Mouse (Mus musculus): ENCODE data around the gene Doc2g. TPM values are rescaled to one million over a fixed set of nuclear protein-coding genes. Genes with fewer than 3 reads are reported as not detected.
"Not testable (repeated sequence)": the region's sequence is repeated elsewhere in the genome, so short reads cannot be mapped to it uniquely, and the experiment has no call there.

The Doc2g gene
- polyA plus RNA-seq (2014; fragmentation: Nextera tagmentation; extraction: Ambion mirVana), result 4.1 TPM in 2 replicates

DNA sequence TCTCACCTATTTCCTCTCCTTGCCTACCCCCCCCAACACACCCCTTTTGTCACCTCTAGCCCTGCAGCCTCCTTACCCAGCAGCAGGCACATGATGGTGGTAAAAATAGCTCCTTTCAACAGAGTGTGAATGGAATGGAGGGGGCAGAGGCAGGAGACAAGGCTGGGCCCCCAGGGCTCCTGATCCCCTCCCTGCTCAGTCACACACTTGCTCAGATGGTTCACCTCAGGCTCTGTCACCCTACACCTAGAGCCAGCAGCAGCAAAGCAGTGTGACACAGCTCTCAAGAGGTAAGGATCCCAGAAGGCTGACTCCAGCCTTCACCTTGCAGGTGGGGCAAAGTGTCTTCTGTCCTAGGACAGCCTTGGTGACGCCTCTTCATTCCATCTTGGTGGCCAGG is at the start of gene Doc2g:
TSS of gene Doc2g (plus strand) at position 202 of the 400 bp plus-strand sequence.
- H3K9me3 ChIP-seq (ENCODE audit: control insufficient read depth, low read length), result no peaks in the 10 kb centered on the region
- no peak within 1 kb of the TSS for H3K27ac ChIP-seq (replicated peaks; ENCODE audit: low read depth, low read length)
- H3K36me3 ChIP-seq (ENCODE audit: control insufficient read depth, insufficient read depth, low read length), result peaks cover 17% of the 10 kb centered on the region
- H3K4me2 ChIP-seq (ENCODE audit: low read depth, severe bottlenecking), result no peak within 1 kb of the TSS
- ATAC-seq (ENCODE audit: insufficient number of reproducible peaks, low FRiP score, low TSS enrichment, low read depth) (no peak), DNase-seq (ENCODE audit: low spot score) (no peak)
- H3K27me3 ChIP-seq (ENCODE audit: control insufficient read depth, insufficient read depth, low read length), result no peaks in the 10 kb centered on the region
- 74% methylated on average over 1 of the region's 1 CpGs for WGBS
- no peak within 1 kb of the TSS for H3K4me3 ChIP-seq (ENCODE audit: low read depth, low read length)
- peaks cover 8% of the 10 kb centered on the region for H3K4me1 ChIP-seq (ENCODE audit: control insufficient read depth, insufficient read depth, low read length)
- no peak within 1 kb of the TSS for H3K9ac ChIP-seq (ENCODE audit: low read length)

DNA sequence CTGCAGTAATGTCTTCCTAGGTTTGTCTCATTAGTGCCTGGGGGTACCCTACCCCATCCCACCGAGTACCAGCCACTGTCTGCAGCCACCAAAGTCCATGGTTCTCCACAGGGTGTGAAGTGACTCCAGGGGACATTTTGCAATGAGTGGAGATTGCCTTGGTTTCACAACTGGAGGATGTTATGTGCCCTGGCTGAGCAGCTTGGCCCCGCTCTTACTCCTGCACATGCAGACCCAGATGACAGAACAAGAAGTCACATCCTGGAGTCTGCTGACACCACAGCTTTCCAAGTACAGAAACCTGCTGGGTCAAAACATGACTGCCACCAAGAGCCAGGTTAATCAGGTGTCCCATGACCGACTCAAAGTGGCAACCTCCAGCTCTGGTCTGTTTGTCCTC is 48.1 kb upstream of the Doc2g start:
- ATAC-seq (ENCODE audit: insufficient number of reproducible peaks, low FRiP score, low TSS enrichment, low read depth) (no peak), DNase-seq (ENCODE audit: low spot score) (no peak)
- H3K9me3 ChIP-seq (ENCODE audit: control insufficient read depth, low read length), result no peaks in the 10 kb centered on the region
- no peaks in the 10 kb centered on the region for H3K4me1 ChIP-seq (ENCODE audit: control insufficient read depth, insufficient read depth, low read length)
- WGBS, result 85% methylated on average over 3 of the region's 3 CpGs
- no peak overlapping the region for H3K27ac ChIP-seq (replicated peaks; ENCODE audit: low read depth, low read length)
- no peak overlapping the region for H3K4me3 ChIP-seq (ENCODE audit: low read depth, low read length)
- H3K36me3 ChIP-seq (ENCODE audit: control insufficient read depth, insufficient read depth, low read length), result no peaks in the 10 kb centered on the region; the same call in 1 of the 2 replicates
- no peaks in the 10 kb centered on the region for H3K27me3 ChIP-seq (ENCODE audit: control insufficient read depth, insufficient read depth, low read length)
- no peak overlapping the region for H3K9ac ChIP-seq (ENCODE audit: low read length)
- no peak overlapping the region for H3K4me2 ChIP-seq (ENCODE audit: low read depth, severe bottlenecking)

- no peak for ATAC-seq (ENCODE audit: insufficient number of reproducible peaks, low FRiP score, low TSS enrichment, low read depth)
- Histone ChIP-seq H3K4me1 (ENCODE audit: control insufficient read depth, insufficient read depth, low read length) (no peaks in the 10 kb centered on the region), H3K27me3 (ENCODE audit: control insufficient read depth, insufficient read depth, low read length) (no peaks in the 10 kb centered on the region), H3K9me3 (ENCODE audit: control insufficient read depth, low read length) (no peaks in the 10 kb centered on the region), H3K9ac (ENCODE audit: low read length) (no peak overlapping the region), H3K36me3 (ENCODE audit: control insufficient read depth, insufficient read depth, low read length) (no peaks in the 10 kb centered on the region), H3K27ac (replicated peaks; ENCODE audit: low read depth, low read length) (no peak overlapping the region), H3K4me3 (ENCODE audit: low read depth, low read length) (no peak overlapping the region), H3K4me2 (ENCODE audit: low read depth, severe bottlenecking) (no peak overlapping the region)
- DNase-seq (ENCODE audit: low spot score), result no peak
- 41% methylated on average over 4 of the region's 4 CpGs for WGBS
Measured at GRCm38 (mm10) chr19:3955804-3956203, 47.3 kb upstream of the Doc2g start.

GRCm38 (mm10) chr19:3957296-3958036 is 45.6 kb upstream of the Doc2g start:
- H3K27ac ChIP-seq (replicated peaks; ENCODE audit: low read depth, low read length); H3K27me3 ChIP-seq (ENCODE audit: control insufficient read depth, insufficient read depth, low read length); H3K9me3 ChIP-seq (ENCODE audit: control insufficient read depth, low read length); H3K4me2 ChIP-seq (ENCODE audit: low read depth, severe bottlenecking); ATAC-seq (ENCODE audit: insufficient number of reproducible peaks, low FRiP score, low TSS enrichment, low read depth); H3K4me1 ChIP-seq (ENCODE audit: control insufficient read depth, insufficient read depth, low read length); H3K4me3 ChIP-seq (ENCODE audit: low read depth, low read length); H3K36me3 ChIP-seq (ENCODE audit: control insufficient read depth, insufficient read depth, low read length); H3K9ac ChIP-seq (ENCODE audit: low read length); DNase-seq (ENCODE audit: low spot score): not testable (repeated sequence)
- 71% methylated on average over 5 of the region's 5 CpGs for WGBS

DNA sequence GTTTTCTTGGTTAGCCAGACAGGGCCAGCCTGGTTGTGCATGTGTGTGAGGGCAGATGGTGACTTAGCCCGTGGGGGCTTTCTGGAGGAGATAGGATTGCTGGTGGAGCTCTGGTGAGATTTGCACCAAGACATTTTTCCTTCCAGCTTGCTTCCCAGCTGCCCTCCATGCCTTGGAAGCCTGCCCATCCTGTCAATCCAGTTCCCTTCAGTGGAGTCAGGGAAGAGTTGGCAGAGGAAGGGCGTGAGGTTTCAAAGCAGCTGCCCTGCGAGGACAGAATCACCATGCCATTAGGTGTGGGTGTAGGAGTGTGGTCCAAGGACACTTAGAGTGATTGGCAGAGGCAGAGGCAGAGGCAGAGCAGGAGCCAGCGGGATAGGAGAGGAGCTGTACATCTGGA is 44.6 kb upstream of the Doc2g start, which contains the start of gene Aldh3b3:
TSS of gene Aldh3b3 (plus strand) at position 176 of the 400 bp plus-strand sequence.
- no peaks in the 10 kb centered on the region for H3K36me3 ChIP-seq (ENCODE audit: control insufficient read depth, insufficient read depth, low read length)
- no peak within 1 kb of the TSS for H3K9ac ChIP-seq (ENCODE audit: low read length)
- H3K4me2 ChIP-seq (ENCODE audit: low read depth, severe bottlenecking), result no peak within 1 kb of the TSS
- ATAC-seq (ENCODE audit: insufficient number of reproducible peaks, low FRiP score, low TSS enrichment, low read depth) (no peak), DNase-seq (ENCODE audit: low spot score) (no peak)
- H3K27ac ChIP-seq (replicated peaks; ENCODE audit: low read depth, low read length), result no peak within 1 kb of the TSS
- no peaks in the 10 kb centered on the region for H3K27me3 ChIP-seq (ENCODE audit: control insufficient read depth, insufficient read depth, low read length)
- H3K4me1 ChIP-seq (ENCODE audit: control insufficient read depth, insufficient read depth, low read length), result no peaks in the 10 kb centered on the region
- H3K4me3 ChIP-seq (ENCODE audit: low read depth, low read length), result no peak within 1 kb of the TSS
- no peaks in the 10 kb centered on the region for H3K9me3 ChIP-seq (ENCODE audit: control insufficient read depth, low read length)
- WGBS, result 74% methylated on average over 4 of the region's 4 CpGs

- ATAC-seq (ENCODE audit: insufficient number of reproducible peaks, low FRiP score, low TSS enrichment, low read depth) (no peak), DNase-seq (ENCODE audit: low spot score) (no peak)
- Histone ChIP-seq H3K9me3 (ENCODE audit: control insufficient read depth, low read length) (no peaks in the 10 kb centered on the region), H3K4me2 (ENCODE audit: low read depth, severe bottlenecking) (no peak overlapping the region), H3K27ac (replicated peaks; ENCODE audit: low read depth, low read length) (no peak overlapping the region), H3K36me3 (ENCODE audit: control insufficient read depth, insufficient read depth, low read length) (no peaks in the 10 kb centered on the region), H3K9ac (ENCODE audit: low read length) (no peak overlapping the region), H3K4me1 (ENCODE audit: control insufficient read depth, insufficient read depth, low read length) (no peaks in the 10 kb centered on the region), H3K27me3 (ENCODE audit: control insufficient read depth, insufficient read depth, low read length) (no peaks in the 10 kb centered on the region), H3K4me3 (ENCODE audit: low read depth, low read length) (no peak overlapping the region)
Measured at GRCm38 (mm10) chr19:3959030-3959429, 44.1 kb upstream of the Doc2g start.

- no peak overlapping the region for H3K4me3 ChIP-seq (ENCODE audit: low read depth, low read length)
- WGBS, result 82% methylated on average over 5 of the region's 5 CpGs
- no peak overlapping the region for H3K27ac ChIP-seq (replicated peaks; ENCODE audit: low read depth, low read length)
- ATAC-seq (ENCODE audit: insufficient number of reproducible peaks, low FRiP score, low TSS enrichment, low read depth), result no peak
- no peaks in the 10 kb centered on the region for H3K36me3 ChIP-seq (ENCODE audit: control insufficient read depth, insufficient read depth, low read length)
- H3K9me3 ChIP-seq (ENCODE audit: control insufficient read depth, low read length), result no peaks in the 10 kb centered on the region
- no peaks in the 10 kb centered on the region for H3K4me1 ChIP-seq (ENCODE audit: control insufficient read depth, insufficient read depth, low read length)
- no peak overlapping the region for H3K4me2 ChIP-seq (ENCODE audit: low read depth, severe bottlenecking)
- no peaks in the 10 kb centered on the region for H3K27me3 ChIP-seq (ENCODE audit: control insufficient read depth, insufficient read depth, low read length)
- DNase-seq (ENCODE audit: low spot score), result no peak
- no peak overlapping the region for H3K9ac ChIP-seq (ENCODE audit: low read length)
Measured at GRCm38 (mm10) chr19:3960211-3960610, 42.9 kb upstream of the Doc2g start.

GRCm38 (mm10) chr19:3961805-3962204 is 41.3 kb upstream of the Doc2g start:
- H3K27ac ChIP-seq (replicated peaks; ENCODE audit: low read depth, low read length); H3K9me3 ChIP-seq (ENCODE audit: control insufficient read depth, low read length); ATAC-seq (ENCODE audit: insufficient number of reproducible peaks, low FRiP score, low TSS enrichment, low read depth); H3K4me2 ChIP-seq (ENCODE audit: low read depth, severe bottlenecking); H3K4me1 ChIP-seq (ENCODE audit: control insufficient read depth, insufficient read depth, low read length); H3K27me3 ChIP-seq (ENCODE audit: control insufficient read depth, insufficient read depth, low read length); H3K9ac ChIP-seq (ENCODE audit: low read length); H3K36me3 ChIP-seq (ENCODE audit: control insufficient read depth, insufficient read depth, low read length); DNase-seq (ENCODE audit: low spot score); H3K4me3 ChIP-seq (ENCODE audit: low read depth, low read length): not testable (repeated sequence)
- WGBS, result 90% methylated on average over 6 of the region's 6 CpGs

- Histone ChIP-seq H3K9ac (ENCODE audit: low read length) (no peak overlapping the region), H3K4me1 (ENCODE audit: control insufficient read depth, insufficient read depth, low read length) (no peaks in the 10 kb centered on the region), H3K27ac (replicated peaks; ENCODE audit: low read depth, low read length) (no peak overlapping the region), H3K4me2 (ENCODE audit: low read depth, severe bottlenecking) (no peak overlapping the region), H3K27me3 (ENCODE audit: control insufficient read depth, insufficient read depth, low read length) (no peaks in the 10 kb centered on the region), H3K36me3 (ENCODE audit: control insufficient read depth, insufficient read depth, low read length) (no peaks in the 10 kb centered on the region), H3K9me3 (ENCODE audit: control insufficient read depth, low read length) (no peaks in the 10 kb centered on the region), H3K4me3 (ENCODE audit: low read depth, low read length) (no peak overlapping the region)
- DNase-seq (ENCODE audit: low spot score), result no peak
- ATAC-seq (ENCODE audit: insufficient number of reproducible peaks, low FRiP score, low TSS enrichment, low read depth), result no peak
- WGBS, result 20% methylated on average over 2 of the region's 2 CpGs
Measured at GRCm38 (mm10) chr19:3962469-3962868, 40.6 kb upstream of the Doc2g start.

All from limb, embryonic 11.5 days (tissue).